Mouse (Mus musculus): Measurements from ENCODE around the gene Eml4.

DNA sequence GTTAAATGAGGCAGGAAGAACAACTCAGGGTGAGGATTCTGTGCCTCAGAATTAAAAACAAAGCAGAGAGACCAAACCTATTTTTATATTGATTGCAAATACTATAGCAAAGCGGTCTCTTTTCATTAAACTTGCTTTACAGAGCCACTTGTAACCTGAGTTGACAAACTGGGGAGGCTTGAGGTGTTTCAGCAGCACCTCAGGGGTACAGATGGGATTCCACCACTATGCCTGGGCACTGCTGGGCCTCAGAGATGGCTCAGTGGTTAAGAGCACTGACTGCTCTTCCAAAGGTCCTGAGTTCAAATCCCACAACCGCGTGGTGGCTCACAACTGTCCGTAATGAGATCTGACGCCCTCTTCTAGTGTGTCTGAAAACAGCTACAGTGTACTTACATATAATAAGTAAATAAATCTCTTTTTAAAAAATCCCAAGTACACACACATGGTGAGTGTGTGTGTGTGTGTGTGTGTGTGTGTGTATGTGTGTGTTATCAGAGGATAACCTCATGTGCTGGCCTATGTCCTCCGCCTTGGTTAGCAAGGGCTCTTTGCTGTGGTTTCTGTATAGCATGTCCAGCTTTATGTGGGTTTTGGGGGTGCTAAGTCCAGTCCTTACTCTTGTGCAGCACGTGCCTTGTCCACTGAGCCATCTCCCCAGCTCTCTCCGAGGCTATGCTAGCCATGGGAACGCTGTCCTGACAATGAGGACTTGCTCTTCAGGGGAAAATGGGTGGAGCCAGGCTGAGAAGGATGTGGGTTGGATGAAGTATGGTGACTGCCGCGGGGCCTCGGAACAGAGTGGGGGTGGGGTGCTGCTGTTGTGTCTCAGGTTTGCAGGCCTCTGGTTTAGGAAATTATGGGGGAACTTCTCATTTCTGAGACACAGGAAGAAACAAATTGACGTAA is 176.1 kb downstream of the Eml4 start:
- TF ChIP-seq POLR2A (IDR thresholded peaks at IDR 0.05; ENCODE audit: borderline replicate concordance, control insufficient read depth, low read depth, low read length) = no peak
- TF ChIP-seq CTCF (IDR thresholded peaks at IDR 0.05; ENCODE audit: control insufficient read depth, insufficient read depth, low read length) = no peak

Data from bone marrow, adult 2 months (tissue).